12 mouse cellular contexts compared by ENCODE assay signal in genomic region chr19:53187533-53187932, GRCm38 (mm10). TPM values are rescaled to one million over a fixed set of nuclear protein-coding genes. Genes with fewer than 3 reads are reported as not detected.
DNase-seq lines count a peak whose midpoint lies in the region; ATAC-seq and TF ChIP-seq lines count a peak whose summit lies in the region.
"Had no signal": no experiment of that assay in that cellular context is flagged by ENCODE, and none has a peak within 500 bp of the region (broad histone marks: within the 10 kb centered on the region; RNA-seq: fewer than 3 reads in every experiment).

No protein-coding gene starts in this region.

- DNase-seq in kidney, postnatal 0 days (ENCODE audit: low spot score): no peak
- DNase-seq in naive thymus-derived CD4-positive, alpha-beta T cell, adult 2 months (ENCODE audit: low read depth): peak; percentile 64
- no peak for DNase-seq in cerebellum, postnatal 25 days
- DNase-seq in layer of hippocampus, adult 9-10 months (ENCODE audit: low spot score): no peak
- DNase-seq: cerebellum, adult 11-12 months; gastrocnemius, postnatal 36 days had no signal

- H3K4me1 ChIP-seq in kidney, postnatal 0 days (replicated peaks; ENCODE audit: insufficient read depth, low read length): peaks cover 25% of the 10 kb centered on the region
- H3K4me1 ChIP-seq in kidney, embryonic 16.5 days (ENCODE audit: insufficient read depth, low read length): peaks cover 38% of the 10 kb centered on the region
- H3K4me1 ChIP-seq in brown adipose tissue, adult 24 weeks (ENCODE audit: control insufficient read depth, insufficient read depth, insufficient read length, low read length): peaks cover 46% of the 10 kb centered on the region
- H3K4me1 ChIP-seq: midbrain, embryonic 12.5 days had no signal

- no peaks in the 10 kb centered on the region for H3K9me3 ChIP-seq in kidney, postnatal 0 days (replicated peaks; ENCODE audit: low read length)
- H3K9me3 ChIP-seq in kidney, embryonic 16.5 days (ENCODE audit: low read length): no peaks in the 10 kb centered on the region
- H3K9me3 ChIP-seq: midbrain, embryonic 12.5 days; neural tube, embryonic 13.5 days had no signal

- H3K9ac ChIP-seq in kidney, postnatal 0 days (ENCODE audit: low read depth, low read length): no peak overlapping the region
- no peak overlapping the region for H3K9ac ChIP-seq in kidney, embryonic 16.5 days (replicated peaks; ENCODE audit: low read length)
- H3K9ac ChIP-seq: midbrain, embryonic 12.5 days; neural tube, embryonic 13.5 days had no signal

- no peaks in the 10 kb centered on the region for H3K36me3 ChIP-seq in kidney, postnatal 0 days (ENCODE audit: insufficient read depth, low read length)
- H3K36me3 ChIP-seq in kidney, embryonic 16.5 days (ENCODE audit: insufficient read depth, low read length): no peaks in the 10 kb centered on the region
- H3K36me3 ChIP-seq: midbrain, embryonic 12.5 days; neural tube, embryonic 13.5 days had no signal

- no peak overlapping the region for H3K4me2 ChIP-seq in kidney, postnatal 0 days (ENCODE audit: low read length)
- H3K4me2 ChIP-seq in kidney, embryonic 16.5 days (replicated peaks; ENCODE audit: low read depth, low read length): no peak overlapping the region
- H3K4me2 ChIP-seq: midbrain, embryonic 12.5 days; neural tube, embryonic 13.5 days had no signal

- ATAC-seq in kidney, postnatal 0 days (replicated peaks; ENCODE audit: low FRiP score, low read depth): no peak
- ATAC-seq in kidney, embryonic 16.5 days (ENCODE audit: low FRiP score, low TSS enrichment): no peak
- peak; percentile 10 for ATAC-seq in CD4-positive, CD25-positive, alpha-beta regulatory T cell, adult 4 months
- ATAC-seq: inflammation-experienced regulatory T-cells, adult 6 months had no signal

- no peak overlapping the region for H3K4me3 ChIP-seq in kidney, postnatal 0 days (replicated peaks; ENCODE audit: low read depth, low read length)
- no peak overlapping the region for H3K4me3 ChIP-seq in kidney, embryonic 16.5 days (ENCODE audit: low read length)
- no peak overlapping the region for H3K4me3 ChIP-seq in brown adipose tissue, adult 24 weeks (ENCODE audit: insufficient read depth, low read depth, low read length)
- H3K4me3 ChIP-seq: midbrain, embryonic 12.5 days; neural tube, embryonic 13.5 days had no signal

- TF ChIP-seq CTCF in kidney, postnatal 0 days (IDR thresholded peaks at IDR 0.05; ENCODE audit: low read depth): no peak

- 67% methylated on average over 7 of the region's 7 CpGs for WGBS in kidney, postnatal 0 days
- 72% methylated on average over 7 of the region's 7 CpGs for WGBS in kidney, embryonic 16.5 days

- peak overlapping the region; percentile 25; the same call in 1 of the 2 replicates for H3K27ac ChIP-seq in kidney, postnatal 0 days
- H3K27ac ChIP-seq in kidney, embryonic 16.5 days (ENCODE audit: low read length): no peak overlapping the region
- 0 out of 2 replicates have a peak overlapping the region, but pooled peaks have one; percentile 5 for H3K27ac ChIP-seq in brown adipose tissue, adult 24 weeks (replicated peaks; ENCODE audit: low read depth, low read length)
- H3K27ac ChIP-seq: midbrain, embryonic 12.5 days; neural tube, embryonic 13.5 days had no signal

- H3K27me3 ChIP-seq in kidney, postnatal 0 days (ENCODE audit: insufficient read depth, low read length): no peaks in the 10 kb centered on the region
- no peaks in the 10 kb centered on the region for H3K27me3 ChIP-seq in kidney, embryonic 16.5 days (ENCODE audit: insufficient read depth, low read length)
- H3K27me3 ChIP-seq: midbrain, embryonic 12.5 days; neural tube, embryonic 13.5 days had no signal

RNA-seq across cellular contexts. Expression of gene Add3, which starts 47.3 kb away (rescaled TPM):
- 66.5 and 72.9 TPM in 2 replicates for polyA plus RNA-seq in kidney, postnatal 0 days (2015; fragmentation: Nextera tagmentation; extraction: Ambion mirVana)
- polyA plus RNA-seq in kidney, embryonic 16.5 days (2015; fragmentation: Nextera tagmentation; extraction: Ambion mirVana): 85.1 and 87.0 TPM in 2 replicates
- polyA plus RNA-seq in CD4-positive, CD25-positive, alpha-beta regulatory T cell, adult 4 months (2017; shearing (Covaris generic)): 100 to 1,000 TPM; 128 to 172 TPM
- 40.1 and 40.8 TPM in 2 replicates for polyA plus RNA-seq in brown adipose tissue, adult 24 weeks (2012; ENCODE audit: insufficient read depth, insufficient read length, missing spikeins)
